Mouse (Mus musculus) hindbrain, embryonic 11.5 days (tissue): Measurements from ENCODE around the gene Gdap1l1. TPM values are rescaled to one million over a fixed set of nuclear protein-coding genes. Genes with fewer than 3 reads are reported as not detected.
A peak's percentile ranks its signal among the peaks of the same experiment; 100 is the strongest.

Source experiments
- ATAC-seq: fragments of 200-750 bp; cut with Nextera tagmentation; 2 replicates; pipeline ENCODE4 v1.8.0; 2017; ENCODE audit warnings: mild to moderate bottlenecking, moderate TSS enrichment, moderate library complexity; ENCODE audit not compliant: low FRiP score
- DNase-seq: peaks from one replicate; pipeline ENCODE4 v3.0.0-alpha.2; 2015; ENCODE audit warnings: low spot score
- H3K27ac ChIP-seq: fragments of 300-500 bp; sonication (generic); 2 replicates; pipeline ENCODE4 v1.5.1; 2014; ENCODE audit warnings: mild to moderate bottlenecking, low read depth, low read length
- H3K27me3 ChIP-seq: fragments of 300-500 bp; sonication (generic); 2 replicates; pipeline ENCODE4 v1.6.1; 2014; ENCODE audit warnings: mild to moderate bottlenecking, low read length, moderate library complexity, mixed read lengths; ENCODE audit not compliant: control insufficient read depth, insufficient read depth
- H3K36me3 ChIP-seq: fragments of 300-500 bp; sonication (generic); 2 replicates; pipeline ENCODE4 v1.6.1; 2014; ENCODE audit warnings: mild to moderate bottlenecking, low read length, moderate library complexity, mixed read lengths; ENCODE audit not compliant: control insufficient read depth, insufficient read depth
- H3K4me1 ChIP-seq: fragments of 300-500 bp; sonication (generic); replicated peaks from 2 replicates; pipeline ENCODE4 v1.6.1; 2014; ENCODE audit warnings: low read length, mixed read lengths; ENCODE audit not compliant: control insufficient read depth, insufficient read depth
- H3K4me2 ChIP-seq: fragments of 300-500 bp; sonication (generic); replicated peaks from 2 replicates; pipeline ENCODE4 v1.6.1; 2014; ENCODE audit warnings: mild to moderate bottlenecking, low read depth, low read length
- H3K4me3 ChIP-seq: fragments of 300-500 bp; sonication (generic); 2 replicates; pipeline ENCODE4 v1.5.1; 2014; ENCODE audit warnings: low read depth, low read length
- H3K9ac ChIP-seq: fragments of 300-500 bp; sonication (generic); 2 replicates; pipeline ENCODE4 v1.6.1; 2014; ENCODE audit warnings: low read depth, low read length
- H3K9me3 ChIP-seq: fragments of 300-500 bp; sonication (generic); 2 replicates; pipeline ENCODE4 v1.6.1; 2016; ENCODE audit warnings: low read length; ENCODE audit not compliant: control insufficient read depth
- WGBS: fragments of 180-500 bp; shearing (Covaris S2); extraction: QIAGEN DNeasy Blood & Tissue Kit; methylation state at CpG from one replicate; pipeline ENCODE4 v1.1.7; 2014; 5-methylcytosine and 5-hydroxymethylcytosine counted together
- polyA plus RNA-seq: library from polyadenylated mRNA; unstranded; fragments of >200 nt; fragmentation: Nextera tagmentation; extraction: Ambion mirVana; gene quantifications from 2 replicates; pipeline ENCODE4 v1.2.1, GENCODE M21; 2014

Gdap1l1 gene
- polyA plus RNA-seq, 1 experiment from 2014 or later, result 47.4 TPM

- ATAC-seq, result no peak
- no peak for DNase-seq
- H3K9ac ChIP-seq, result no peak overlapping the region; the same call in 1 of the 2 replicates
- H3K27me3 ChIP-seq, result no peaks in the 10 kb centered on the region
- H3K4me1 ChIP-seq, result 0 out of 2 replicates have a peak, but pooled peaks cover 2% of the 10 kb centered on the region
- no peaks in the 10 kb centered on the region for H3K36me3 ChIP-seq
- no peak overlapping the region for H3K27ac ChIP-seq
- peak overlapping the region; percentile 99 for H3K4me3 ChIP-seq
- no peaks in the 10 kb centered on the region for H3K9me3 ChIP-seq
- H3K4me2 ChIP-seq, result peak overlapping the region; percentile 85; the same call in 1 of the 2 replicates
Measured at GRCm38 (mm10) chr2:163417830-163418229, 20.4 kb upstream of the Gdap1l1 start.

DNA sequence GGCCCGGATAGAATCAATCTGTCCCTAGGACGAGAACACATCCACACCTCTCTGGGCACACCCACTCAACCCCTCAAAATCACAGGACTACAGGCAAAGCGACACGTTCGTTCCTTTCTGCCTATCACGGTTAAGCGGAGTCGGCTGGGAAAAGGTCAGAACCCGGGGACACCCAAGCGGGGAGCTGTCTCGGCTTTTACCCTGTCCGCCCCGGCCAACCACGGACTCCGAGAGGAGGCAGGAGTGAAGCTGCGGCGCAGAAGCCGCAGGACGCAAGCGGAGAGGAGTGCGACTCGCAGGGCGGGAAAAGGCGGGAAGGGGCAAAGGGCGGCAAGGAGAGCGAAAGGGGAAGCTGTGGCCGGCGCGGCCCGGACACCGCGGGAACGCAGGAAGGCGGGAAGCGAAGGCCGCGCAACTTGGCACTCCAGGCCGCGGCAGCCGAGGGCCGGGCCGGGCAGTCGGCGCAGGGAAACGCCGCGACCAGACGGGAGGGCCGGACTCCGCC lies 19.4 kb upstream of the Gdap1l1 start:
- no peaks in the 10 kb centered on the region for H3K27me3 ChIP-seq
- peak overlapping the region; percentile 24; the same call in 1 of the 2 replicates for H3K27ac ChIP-seq
- H3K4me3 ChIP-seq, result peak overlapping the region; percentile 99
- DNase-seq, result peak; percentile 62
- H3K36me3 ChIP-seq, result no peaks in the 10 kb centered on the region
- 0 out of 2 replicates have a peak, but pooled peaks cover 2% of the 10 kb centered on the region for H3K4me1 ChIP-seq
- H3K9ac ChIP-seq, result peak overlapping the region; percentile 85
- peak overlapping the region; percentile 85 for H3K4me2 ChIP-seq
- peak; percentile 1; the same call in 1 of the 2 replicates for ATAC-seq
- WGBS, result under 1% methylated on average over 49 of the region's 50 CpGs
- H3K9me3 ChIP-seq, result no peaks in the 10 kb centered on the region

- peak overlapping the region; percentile 99 for H3K4me3 ChIP-seq
- peak overlapping the region; percentile 85 for H3K4me2 ChIP-seq
- H3K27ac ChIP-seq, result peak overlapping the region; percentile 60; the same call in 1 of the 2 replicates
- ATAC-seq (peak; percentile 99), DNase-seq (peak; percentile 97)
- peak overlapping the region; percentile 85 for H3K9ac ChIP-seq
- no peaks in the 10 kb centered on the region for H3K9me3 ChIP-seq
- 2% methylated on average over 70 of the region's 71 CpGs for WGBS
- no peaks in the 10 kb centered on the region for H3K27me3 ChIP-seq
- no peaks in the 10 kb centered on the region for H3K36me3 ChIP-seq
- 0 out of 2 replicates have a peak, but pooled peaks cover 2% of the 10 kb centered on the region for H3K4me1 ChIP-seq
Measured at GRCm38 (mm10) chr2:163419346-163420045, 18.8 kb upstream of the Gdap1l1 start.

GRCm38 (mm10) chr2:163420366-163420886 lies 17.9 kb upstream of the Gdap1l1 start:
- H3K4me3 ChIP-seq, result peak overlapping the region; percentile 99
- H3K27ac ChIP-seq, result no peak overlapping the region
- H3K27me3 ChIP-seq, result no peaks in the 10 kb centered on the region
- no peak overlapping the region; the same call in 1 of the 2 replicates for H3K9ac ChIP-seq
- ATAC-seq (no peak), DNase-seq (no peak)
- WGBS, result 41% methylated on average over 10 of the region's 10 CpGs
- no peaks in the 10 kb centered on the region for H3K9me3 ChIP-seq
- H3K4me2 ChIP-seq, result peak overlapping the region; percentile 46
- H3K4me1 ChIP-seq, result 0 out of 2 replicates have a peak, but pooled peaks cover 2% of the 10 kb centered on the region
- no peaks in the 10 kb centered on the region for H3K36me3 ChIP-seq

DNA sequence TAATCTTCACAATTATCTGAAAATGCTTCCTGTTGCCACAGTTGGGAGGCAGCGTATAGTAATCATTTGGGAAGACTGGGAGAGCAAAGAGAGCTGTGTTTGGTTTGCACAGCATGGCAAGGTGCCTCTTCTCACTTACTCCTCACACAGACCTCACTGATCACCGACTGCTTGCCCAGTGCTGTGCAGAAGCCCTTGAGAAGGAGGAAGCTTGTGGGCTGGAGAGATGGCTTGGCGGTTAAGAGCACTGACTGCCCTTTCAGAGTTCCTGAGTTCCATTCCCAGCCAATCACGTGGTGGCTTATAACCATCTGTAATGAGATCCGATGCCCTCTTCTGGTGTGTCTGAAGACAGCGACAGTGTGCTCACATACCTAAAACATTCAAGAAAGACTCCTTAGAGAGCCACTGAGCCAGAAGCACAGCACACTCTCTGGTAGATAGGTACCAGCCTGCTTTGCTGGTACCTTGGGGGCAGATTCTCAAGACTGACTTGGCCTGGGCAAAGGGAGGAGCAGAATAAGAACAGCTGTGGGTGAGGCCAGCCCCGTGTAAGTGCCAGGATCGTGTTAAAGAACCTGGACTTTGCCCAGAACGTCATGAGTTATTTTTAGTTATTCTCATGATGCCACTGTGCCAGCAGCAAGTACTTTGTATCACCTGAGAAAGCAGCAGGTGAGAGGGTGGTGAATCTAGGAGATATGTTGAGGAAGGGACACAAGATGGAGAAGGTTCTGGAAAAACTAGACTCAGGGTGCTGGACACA lies 15.2 kb upstream of the Gdap1l1 start:
- DNase-seq (no peak), ATAC-seq (no peak)
- Histone ChIP-seq H3K4me2 (no peak overlapping the region), H3K4me3 (no peak overlapping the region), H3K36me3 (no peaks in the 10 kb centered on the region), H3K27ac (no peak overlapping the region), H3K27me3 (no peaks in the 10 kb centered on the region), H3K4me1 (0 out of 2 replicates have a peak, but pooled peaks cover 2% of the 10 kb centered on the region), H3K9me3 (no peaks in the 10 kb centered on the region), H3K9ac (no peak overlapping the region)
- WGBS, result 89% methylated on average over 9 of the region's 9 CpGs

DNA sequence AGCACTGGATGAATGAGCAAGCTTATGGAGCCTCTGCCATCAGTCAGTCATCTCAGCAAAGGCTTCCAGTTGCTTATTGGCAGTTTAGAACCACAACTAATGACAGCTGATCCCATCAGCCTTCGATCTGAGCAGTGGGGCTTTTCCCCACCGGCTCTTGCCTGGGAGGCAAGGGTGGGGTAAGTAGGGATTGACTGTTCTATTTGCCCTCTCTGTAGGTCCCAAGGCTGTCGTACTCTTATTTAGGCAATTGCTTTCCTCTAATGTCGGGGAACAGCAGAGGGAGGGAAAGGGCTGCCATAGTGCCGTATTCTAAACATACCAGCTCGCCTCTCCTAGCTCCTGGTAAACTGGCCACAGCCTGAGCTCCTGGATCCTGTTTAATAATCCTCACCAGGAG lies 13.7 kb upstream of the Gdap1l1 start, which contains the start of gene Oser1:
TSS of gene Oser1 (minus strand) at position 101 of the 400 bp plus-strand sequence.
- ATAC-seq, result no peak
- Histone ChIP-seq H3K27ac (no peak within 1 kb of the TSS), H3K27me3 (no peaks in the 10 kb centered on the region), H3K4me3 (no peak within 1 kb of the TSS), H3K4me1 (no peaks in the 10 kb centered on the region), H3K4me2 (no peak within 1 kb of the TSS), H3K36me3 (no peaks in the 10 kb centered on the region), H3K9me3 (no peaks in the 10 kb centered on the region), H3K9ac (no peak within 1 kb of the TSS)
- WGBS, result 83% methylated on average over 6 of the region's 6 CpGs
- DNase-seq, result no peak

GRCm38 (mm10) chr2:163428346-163429011 lies 9.8 kb upstream of the Gdap1l1 start:
- Histone ChIP-seq H3K36me3 (no peaks in the 10 kb centered on the region), H3K27ac (no peak overlapping the region), H3K4me1 (no peaks in the 10 kb centered on the region), H3K4me2 (no peak overlapping the region), H3K9me3 (no peaks in the 10 kb centered on the region), H3K27me3 (no peaks in the 10 kb centered on the region), H3K4me3 (no peak overlapping the region), H3K9ac (no peak overlapping the region)
- no peak for ATAC-seq
- WGBS, result 43% methylated on average over 4 of the region's 4 CpGs
- DNase-seq, result no peak

GRCm38 (mm10) chr2:163431289-163431688 lies 7.0 kb upstream of the Gdap1l1 start:
- Histone ChIP-seq H3K27me3 (no peaks in the 10 kb centered on the region), H3K36me3 (no peaks in the 10 kb centered on the region), H3K4me3 (no peak overlapping the region), H3K9me3 (no peaks in the 10 kb centered on the region), H3K27ac (no peak overlapping the region), H3K4me2 (no peak overlapping the region), H3K9ac (no peak overlapping the region), H3K4me1 (no peaks in the 10 kb centered on the region)
- ATAC-seq, result no peak
- DNase-seq, result no peak
- WGBS, result 90% methylated on average over 9 of the region's 9 CpGs
